Mouse (Mus musculus): Measurements from ENCODE around the gene Pik3r3.

GRCm38 (mm10) chr4:116243377-116243776, 22.0 kb downstream of the Pik3r3 start:
- TF ChIP-seq CTCF (IDR thresholded peaks at IDR 0.05; ENCODE audit: borderline replicate concordance, insufficient read depth, low read length), result no peak
- no peak for TF ChIP-seq POLR2A (IDR thresholded peaks at IDR 0.05; ENCODE audit: low read depth, low read length)
